Mouse (Mus musculus) lung, adult 2 months (tissue): ENCODE results near the gene Gpr68. TPM values are rescaled to one million over a fixed set of nuclear protein-coding genes. Genes with fewer than 3 reads are reported as not detected.
A peak's percentile ranks its signal among the peaks of the same experiment; 100 is the strongest.

Experiments used
- DNase-seq: peaks from one replicate; pipeline ENCODE4 v3.0.0; 2022
- H3K4me1 ChIP-seq: fragments of 200-500 bp; 2 replicates; pipeline ENCODE4 v1.6.1; 2011; ENCODE audit warnings: low read length; ENCODE audit not compliant: control insufficient read depth, insufficient read depth
- H3K4me3 ChIP-seq: fragments of 200-500 bp; replicated peaks from 2 replicates; pipeline ENCODE3; 2011; ENCODE audit warnings: low read depth, mild to moderate bottlenecking, control low read depth, low read length; ENCODE audit errors: extremely low read depth
- CTCF ChIP-seq: fragments of 200-500 bp; IDR thresholded peaks from 2 replicates; pipeline ENCODE4 v1.5.1; 2011; ENCODE audit warnings: mild to moderate bottlenecking, low read length, control low read depth; ENCODE audit not compliant: insufficient read depth
- POLR2A ChIP-seq: fragments of 200-500 bp; IDR thresholded peaks from 2 replicates; pipeline ENCODE4 v1.6.1; 2011; ENCODE audit warnings: low read depth, mild to moderate bottlenecking, control low read depth, low read length, borderline replicate concordance; ENCODE audit errors: extremely low read depth
- WGBS: fragments of 180-500 bp; shearing (Covaris S2); methylation state at CpG from one replicate; pipeline ENCODE4 v1.1.7; 2018; 5-methylcytosine and 5-hydroxymethylcytosine counted together
- polyA plus RNA-seq: library from polyadenylated mRNA; depleted of rRNA; stranded (reverse); fragments of >200 nt; gene quantifications from 2 replicates; pipeline ENCODE4 v1.2.3, GENCODE M21; 2012

Gpr68 gene
- polyA plus RNA-seq, 1 experiment = 3.2 TPM

DNA sequence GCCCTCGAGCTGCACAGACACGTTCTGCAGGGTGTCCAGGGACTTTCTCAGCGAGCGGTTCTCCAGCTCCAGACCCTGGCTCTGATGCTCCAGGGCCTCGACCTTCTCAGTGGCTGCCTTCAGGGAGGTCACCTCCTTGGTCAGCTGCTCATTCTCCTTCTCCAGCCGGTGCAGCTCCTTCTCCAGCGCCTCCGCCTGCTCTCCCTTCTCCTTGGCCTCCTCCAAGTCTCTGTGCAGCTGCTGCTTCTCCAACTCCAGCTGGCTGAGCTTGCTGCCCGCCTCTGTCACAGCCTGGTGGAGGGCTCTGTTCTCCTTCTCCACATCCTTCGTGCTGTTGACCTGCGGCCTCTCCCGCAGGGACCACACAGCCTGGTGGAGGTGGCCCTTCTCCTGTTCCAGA, 37.5 kb upstream of the Gpr68 start:
- H3K4me3 ChIP-seq = no peak overlapping the region
- whole genome bisulfite sequencing = 70% methylated on average over 12 of the region's 12 CpGs
- no peak for TF ChIP-seq CTCF
- no peak for TF ChIP-seq POLR2A
- H3K4me1 ChIP-seq = no peaks in the 10 kb centered on the region
- DNase-seq = no peak

DNA sequence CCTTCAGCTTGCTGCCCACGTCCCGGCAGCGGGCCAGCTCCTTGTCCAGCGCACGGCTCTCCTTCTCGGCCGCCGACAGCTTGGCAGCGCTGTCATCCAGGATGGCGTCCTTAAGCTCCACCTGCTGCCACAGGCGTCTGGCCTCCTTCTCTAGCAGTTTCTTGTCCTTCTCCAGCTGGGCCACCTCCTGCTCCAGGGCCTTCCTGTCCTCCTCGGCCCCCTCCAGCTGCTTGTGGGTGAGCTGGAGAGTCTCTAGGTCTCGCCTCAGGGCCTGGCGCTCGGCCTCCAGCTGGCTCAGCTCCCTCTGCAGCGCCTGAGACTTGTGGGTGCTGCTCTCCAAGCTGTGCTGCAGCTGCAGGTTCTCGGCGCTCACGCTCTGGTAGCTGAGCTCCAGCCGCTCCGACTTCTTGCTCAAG, 36.9 kb upstream of the Gpr68 start:
- TF ChIP-seq POLR2A (no peak), CTCF (no peak)
- Histone ChIP-seq H3K4me1 (no peaks in the 10 kb centered on the region), H3K4me3 (no peak overlapping the region)
- DNase-seq = no peak
- 73% methylated on average over 21 of the region's 21 CpGs for WGBS

DNA sequence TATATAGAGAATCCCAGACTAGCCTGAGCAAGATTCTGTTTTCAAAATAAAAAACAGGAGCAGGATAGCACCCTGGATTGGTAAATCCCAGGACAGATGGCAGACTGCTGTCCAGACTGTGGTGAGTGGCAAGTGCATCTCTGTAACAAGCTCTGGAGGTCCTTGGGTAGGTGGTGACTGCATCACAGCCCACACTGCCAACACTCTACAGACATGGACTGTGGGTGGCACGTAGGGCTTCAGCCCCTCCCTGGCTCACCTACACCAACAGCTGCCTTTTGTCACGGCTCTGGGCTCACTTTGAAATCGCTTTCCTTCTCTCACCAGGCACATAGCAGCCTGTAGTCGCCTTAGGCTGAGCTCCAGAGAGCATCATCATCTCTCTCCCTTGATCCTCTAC, 35.1 kb upstream of the Gpr68 start:
- Histone ChIP-seq H3K4me3 (no peak overlapping the region), H3K4me1 (no peaks in the 10 kb centered on the region)
- 76% methylated on average over 4 of the region's 4 CpGs for WGBS
- DNase-seq = no peak
- TF ChIP-seq CTCF = no peak
- no peak for TF ChIP-seq POLR2A

DNA sequence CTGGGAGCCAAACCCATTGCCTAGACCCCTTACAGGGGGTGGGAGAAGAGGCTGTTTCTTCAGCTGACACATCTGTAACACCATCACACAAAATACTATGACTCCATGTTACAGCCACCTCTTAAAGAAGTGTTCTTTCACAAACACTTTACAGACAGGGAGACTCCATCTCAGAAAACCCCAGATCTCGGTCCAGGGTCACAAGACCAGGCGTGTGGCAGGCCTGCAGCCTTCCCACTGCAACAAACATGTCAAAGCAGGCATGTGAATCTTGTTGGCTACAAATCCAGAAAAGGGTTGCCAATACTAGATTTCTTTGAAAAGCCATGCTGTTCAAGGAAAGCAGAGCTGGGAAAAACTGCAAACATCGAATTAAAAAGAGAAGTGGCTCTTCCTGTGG, 33.4 kb upstream of the Gpr68 start:
- TF ChIP-seq POLR2A (no peak), CTCF (no peak)
- no peak for DNase-seq
- WGBS = 59% methylated on average over 3 of the region's 3 CpGs
- Histone ChIP-seq H3K4me1 (no peaks in the 10 kb centered on the region), H3K4me3 (no peak overlapping the region)

DNA sequence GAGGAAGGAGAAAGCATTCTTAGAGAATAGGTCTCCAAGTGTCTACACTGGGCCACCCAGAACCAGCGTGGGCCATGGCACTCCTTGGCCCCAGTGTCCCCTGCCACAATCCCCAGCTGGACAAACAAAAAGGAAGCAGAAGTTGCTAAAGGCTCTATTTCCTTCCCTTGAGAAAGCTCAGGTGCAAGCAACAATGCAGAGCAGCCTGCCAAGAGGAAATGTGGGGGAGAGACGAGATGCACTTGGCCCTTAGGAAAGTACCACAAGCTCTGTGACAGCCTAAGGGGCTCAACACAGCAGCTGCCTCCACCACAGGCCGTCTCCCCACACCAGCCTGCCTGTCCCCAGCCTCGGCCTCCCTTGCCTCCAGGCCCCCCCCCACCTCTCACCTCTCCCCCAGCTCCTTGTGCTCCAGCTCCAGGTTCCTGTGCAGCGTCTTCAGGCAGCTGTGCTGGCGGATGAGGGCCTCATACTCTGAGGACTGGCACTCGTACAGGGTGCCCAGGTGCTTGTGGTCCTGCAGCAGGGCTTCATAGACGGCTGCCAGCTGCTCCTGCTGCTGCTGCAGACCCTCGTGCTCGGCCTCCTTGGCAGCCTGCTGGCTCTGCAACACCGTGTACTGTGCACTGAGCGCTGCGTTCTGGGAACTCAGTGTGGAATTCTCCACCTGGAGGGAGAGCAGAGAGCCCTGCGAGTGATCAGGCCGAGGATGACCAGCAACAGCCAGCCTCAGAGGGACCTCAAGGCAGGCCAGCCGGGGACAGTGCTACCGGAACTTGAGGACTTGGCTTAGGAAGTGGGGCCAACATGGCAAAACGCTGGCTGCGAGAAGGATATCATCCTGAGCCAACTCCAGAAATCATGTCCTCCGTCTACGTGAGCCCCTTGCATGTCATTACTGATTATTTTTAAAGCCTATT, 29.7 kb upstream of the Gpr68 start:
- no peak for TF ChIP-seq CTCF
- TF ChIP-seq POLR2A = no peak
- Histone ChIP-seq H3K4me1 (no peaks in the 10 kb centered on the region), H3K4me3 (no peak overlapping the region)
- 44% methylated on average over 21 of the region's 21 CpGs for WGBS
- no peak for DNase-seq

DNA sequence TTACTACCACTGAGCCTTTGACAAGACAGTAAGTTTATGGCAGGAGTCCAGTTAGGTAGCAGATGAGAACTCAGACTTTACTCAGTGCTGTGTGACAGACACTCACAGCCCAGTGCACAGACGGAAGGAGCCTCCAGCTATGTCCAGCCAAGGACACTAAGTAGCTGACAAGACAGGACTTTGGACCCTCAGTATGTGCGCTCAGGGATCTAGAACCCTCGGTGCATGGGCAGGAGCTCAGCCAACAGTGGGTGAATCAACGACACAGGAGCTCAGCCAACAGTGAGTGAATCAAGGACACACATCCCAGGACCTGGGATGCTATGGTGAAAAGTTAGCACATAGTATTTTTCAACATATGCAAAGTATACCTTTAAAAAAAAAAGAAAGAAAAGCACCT, 28.7 kb upstream of the Gpr68 start:
- no peak for TF ChIP-seq CTCF
- TF ChIP-seq POLR2A = no peak
- H3K4me3 ChIP-seq = no peak overlapping the region
- no peaks in the 10 kb centered on the region for H3K4me1 ChIP-seq
- 76% methylated on average over 4 of the region's 4 CpGs for WGBS
- DNase-seq = no peak

DNA sequence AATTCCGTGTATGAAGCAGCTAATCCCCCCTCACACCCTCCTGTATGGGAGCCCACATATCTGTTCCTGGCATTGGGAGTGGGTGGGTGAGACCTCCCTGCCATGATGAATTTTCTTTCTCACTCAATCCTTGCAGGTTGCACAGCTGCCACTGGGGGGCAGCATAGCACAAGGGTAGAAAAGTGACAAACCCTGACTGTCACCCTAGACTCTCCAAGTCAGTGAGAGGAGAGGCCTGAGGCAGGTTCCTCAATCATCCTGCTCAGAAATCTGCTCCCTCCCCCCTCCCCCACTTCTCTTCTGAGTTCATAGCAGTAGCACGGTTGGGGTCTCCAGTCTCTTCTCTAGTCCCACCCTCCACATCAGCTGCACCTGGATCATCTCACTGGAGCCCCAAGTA, 28.1 kb upstream of the Gpr68 start:
- Histone ChIP-seq H3K4me3 (no peak overlapping the region), H3K4me1 (no peaks in the 10 kb centered on the region)
- peak; percentile 76 for DNase-seq
- peak; percentile 94 for TF ChIP-seq CTCF
- no peak for TF ChIP-seq POLR2A
- 15% methylated on average over 2 of the region's 2 CpGs for WGBS

DNA sequence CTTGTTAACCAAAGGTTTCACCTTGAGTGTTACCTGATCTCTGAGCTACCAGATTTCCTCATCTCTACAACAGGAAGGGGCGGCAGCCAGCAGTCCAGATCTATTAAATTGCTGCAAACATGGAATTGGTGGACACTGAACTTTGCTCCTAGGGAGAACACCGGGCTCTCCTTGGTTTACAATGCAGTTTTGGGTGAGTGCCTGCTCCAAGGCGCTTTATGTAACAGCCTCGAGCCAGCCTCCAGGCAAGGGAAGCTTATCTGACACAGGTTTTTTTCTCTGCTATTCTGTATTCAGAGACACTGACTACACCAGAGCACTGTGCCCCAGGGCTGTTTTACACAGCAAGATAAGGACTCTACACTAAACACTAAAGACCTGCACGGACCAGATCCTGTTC, 26.8 kb upstream of the Gpr68 start:
- Histone ChIP-seq H3K4me3 (no peak overlapping the region), H3K4me1 (no peaks in the 10 kb centered on the region)
- TF ChIP-seq CTCF (no peak), POLR2A (no peak)
- DNase-seq = no peak
- 82% methylated on average over 5 of the region's 5 CpGs for WGBS

DNA sequence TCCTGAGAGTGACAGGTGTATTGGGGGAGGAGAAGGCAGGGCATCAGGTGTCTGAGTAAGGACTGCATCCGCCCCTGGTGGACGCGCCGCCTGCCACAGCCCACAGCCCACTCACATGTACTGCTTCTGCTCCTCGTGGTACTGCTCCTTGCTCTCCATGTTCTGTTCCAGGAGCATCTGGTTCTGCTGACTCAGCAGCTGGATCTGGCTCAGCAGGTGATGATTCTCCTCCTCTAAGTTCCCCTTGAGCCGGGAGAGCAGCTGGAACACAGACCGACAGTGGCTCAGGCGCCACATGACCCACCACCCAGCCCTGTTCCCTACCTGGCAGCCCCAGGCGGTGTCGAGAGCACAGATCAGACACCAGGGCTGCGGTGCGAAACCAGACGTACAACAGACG, 23.7 kb upstream of the Gpr68 start:
- 94% methylated on average over 14 of the region's 14 CpGs for WGBS

DNA sequence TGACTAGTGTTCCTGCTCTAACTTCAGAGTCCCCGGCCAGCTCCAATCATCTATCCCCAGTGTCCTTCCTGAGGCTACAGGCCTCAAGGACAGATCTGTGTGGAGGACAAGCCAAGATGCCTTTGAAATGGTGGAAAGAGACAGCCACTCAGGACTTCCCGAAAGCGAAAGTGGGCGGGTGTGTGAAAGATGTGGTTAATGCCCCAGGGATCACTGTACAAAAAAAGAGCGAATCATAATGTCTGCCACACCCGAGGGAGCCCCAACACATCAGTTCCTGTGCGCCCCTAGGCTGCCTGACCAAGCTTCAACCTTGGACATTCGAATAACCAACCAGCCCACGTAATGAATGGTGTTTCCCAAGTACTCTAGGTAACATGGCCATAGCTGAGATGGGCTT, 20.3 kb upstream of the Gpr68 start:
- 83% methylated on average over 9 of the region's 9 CpGs for WGBS
- no peaks in the 10 kb centered on the region for H3K4me1 ChIP-seq

More for the DNA sequence above, 23.7 kb upstream of the Gpr68 start:
- Histone ChIP-seq H3K4me3 (no peak overlapping the region), H3K4me1 (no peaks in the 10 kb centered on the region)
- no peak for TF ChIP-seq POLR2A
- no peak for TF ChIP-seq CTCF
- DNase-seq = no peak

More for the DNA sequence above, 20.3 kb upstream of the Gpr68 start:
- DNase-seq = no peak
- no peak overlapping the region for H3K4me3 ChIP-seq
- TF ChIP-seq CTCF = no peak
- no peak for TF ChIP-seq POLR2A
